Mouse (Mus musculus): ENCODE data around the gene Stap2.

GRCm38 (mm10) chr17:56040857-56041163 is 35.4 kb upstream of the Stap2 start:
- no peak for TF ChIP-seq CTCF (IDR thresholded peaks at IDR 0.05; ENCODE audit: borderline replicate concordance, insufficient read depth, low read depth, low read length)
- TF ChIP-seq POLR2A (IDR thresholded peaks at IDR 0.05; ENCODE audit: borderline replicate concordance, insufficient read depth, low read length) = no peak
